Mouse (Mus musculus) stomach, embryonic 14.5 days (tissue): ENCODE measurements at regions not wholly inside any gene's neighbourhood (a gene's known extent, or its start where the extent isn't known, plus 50 kb on each side); places are given as distances from the start of the nearest gene placed in this dataset.

Source experiments
- ATAC-seq: fragments of 200-750 bp; cut with Nextera tagmentation; 2 replicates; pipeline ENCODE4 v1.8.0; 2017; ENCODE audit warnings: low read depth, moderate TSS enrichment; ENCODE audit not compliant: insufficient number of reproducible peaks, insufficient read depth, low FRiP score
- H3K27ac ChIP-seq: fragments of 300-500 bp; sonication (generic); 2 replicates; pipeline ENCODE4 v1.5.1; 2014; ENCODE audit warnings: mild to moderate bottlenecking, low read length, moderate library complexity, mixed read lengths
- H3K27me3 ChIP-seq: fragments of 300-500 bp; sonication (generic); 2 replicates; pipeline ENCODE4 v1.6.1; 2014; ENCODE audit warnings: low read length, control low read depth, mixed read lengths; ENCODE audit not compliant: control insufficient read depth, insufficient read depth
- H3K36me3 ChIP-seq: fragments of 300-500 bp; sonication (generic); 2 replicates; pipeline ENCODE4 v1.6.1; 2014; ENCODE audit warnings: mild to moderate bottlenecking, control low read depth, low read length, moderate library complexity, mixed read lengths; ENCODE audit not compliant: control insufficient read depth, insufficient read depth
- H3K4me1 ChIP-seq: fragments of 300-500 bp; sonication (generic); 2 replicates; pipeline ENCODE4 v1.6.1; 2014; ENCODE audit warnings: low read length, control low read depth, mixed read lengths; ENCODE audit not compliant: control insufficient read depth, insufficient read depth
- H3K4me2 ChIP-seq: fragments of 300-500 bp; sonication (generic); replicated peaks from 2 replicates; pipeline ENCODE4 v1.6.1; 2014; ENCODE audit warnings: low read depth, low read length, control low read depth
- H3K4me3 ChIP-seq: fragments of 300-500 bp; sonication (generic); 2 replicates; pipeline ENCODE4 v1.5.1; 2014; ENCODE audit warnings: low read depth, low read length, control low read depth
- H3K9ac ChIP-seq: fragments of 300-500 bp; sonication (generic); replicated peaks from 2 replicates; pipeline ENCODE4 v1.6.1; 2014; ENCODE audit warnings: low read depth, mild to moderate bottlenecking, control low read depth, low read length, moderate library complexity, mixed read lengths
- H3K9me3 ChIP-seq: fragments of 300-500 bp; sonication (generic); 2 replicates; pipeline ENCODE4 v1.6.1; 2016; ENCODE audit warnings: low read depth, low read length, control low read depth; ENCODE audit not compliant: control insufficient read depth
- WGBS: fragments of 180-500 bp; shearing (Covaris S2); extraction: QIAGEN DNeasy Blood & Tissue Kit; methylation state at CpG from one replicate; pipeline ENCODE4 v1.1.7; 2014; 5-methylcytosine and 5-hydroxymethylcytosine counted together

- no peak overlapping the region for H3K27ac ChIP-seq
- no peak for ATAC-seq
- H3K9ac ChIP-seq, result no peak overlapping the region
- H3K4me2 ChIP-seq, result no peak overlapping the region
- H3K4me1 ChIP-seq, result no peaks in the 10 kb centered on the region
- no peaks in the 10 kb centered on the region for H3K27me3 ChIP-seq
- H3K4me3 ChIP-seq, result no peak overlapping the region
- H3K36me3 ChIP-seq, result no peaks in the 10 kb centered on the region
- H3K9me3 ChIP-seq, result no peaks in the 10 kb centered on the region
Measured at GRCm38 (mm10) chr11:24925135-24925534, 847.3 kb downstream of the Bcl11a start.

GRCm38 (mm10) chr11:24943646-24944045, 865.8 kb downstream of the Bcl11a start:
- Histone ChIP-seq H3K4me3 (no peak overlapping the region), H3K36me3 (no peaks in the 10 kb centered on the region), H3K27me3 (no peaks in the 10 kb centered on the region), H3K9ac (no peak overlapping the region), H3K9me3 (no peaks in the 10 kb centered on the region), H3K4me1 (no peaks in the 10 kb centered on the region), H3K27ac (no peak overlapping the region), H3K4me2 (no peak overlapping the region)
- no peak for ATAC-seq

GRCm38 (mm10) chr11:24951161-24951560, 873.3 kb downstream of the Bcl11a start:
- H3K4me3 ChIP-seq, result no peak overlapping the region
- H3K4me1 ChIP-seq, result no peaks in the 10 kb centered on the region
- no peaks in the 10 kb centered on the region for H3K9me3 ChIP-seq
- ATAC-seq, result no peak
- H3K9ac ChIP-seq, result no peak overlapping the region
- no peaks in the 10 kb centered on the region for H3K27me3 ChIP-seq
- H3K36me3 ChIP-seq, result no peaks in the 10 kb centered on the region
- 75% methylated on average over 1 of the region's 1 CpGs for WGBS
- H3K27ac ChIP-seq, result no peak overlapping the region
- no peak overlapping the region for H3K4me2 ChIP-seq

- 67% methylated on average over 2 of the region's 2 CpGs for WGBS
- ATAC-seq, result no peak
- no peak overlapping the region for H3K4me3 ChIP-seq
- no peaks in the 10 kb centered on the region for H3K27me3 ChIP-seq
- no peak overlapping the region for H3K4me2 ChIP-seq
- no peaks in the 10 kb centered on the region for H3K9me3 ChIP-seq
- no peak overlapping the region for H3K9ac ChIP-seq
- H3K4me1 ChIP-seq, result no peaks in the 10 kb centered on the region
- no peak overlapping the region for H3K27ac ChIP-seq
- no peaks in the 10 kb centered on the region for H3K36me3 ChIP-seq
Measured at GRCm38 (mm10) chr11:24972359-24972758, 894.5 kb downstream of the Bcl11a start.

GRCm38 (mm10) chr11:24980193-24980665, 902.4 kb downstream of the Bcl11a start:
- no peak for ATAC-seq
- Histone ChIP-seq H3K9ac (no peak overlapping the region), H3K36me3 (no peaks in the 10 kb centered on the region), H3K4me3 (no peak overlapping the region), H3K27ac (no peak overlapping the region), H3K9me3 (no peaks in the 10 kb centered on the region), H3K4me2 (no peak overlapping the region), H3K4me1 (no peaks in the 10 kb centered on the region), H3K27me3 (no peaks in the 10 kb centered on the region)
- 61% methylated on average over 9 of the region's 9 CpGs for WGBS

- ATAC-seq, result no peak
- Histone ChIP-seq H3K4me3 (no peak overlapping the region), H3K4me1 (no peaks in the 10 kb centered on the region), H3K36me3 (no peaks in the 10 kb centered on the region), H3K4me2 (no peak overlapping the region), H3K27me3 (no peaks in the 10 kb centered on the region), H3K9ac (no peak overlapping the region), H3K27ac (no peak overlapping the region), H3K9me3 (no peaks in the 10 kb centered on the region)
- WGBS, result 71% methylated on average over 10 of the region's 10 CpGs
Measured at GRCm38 (mm10) chr11:24983060-24983629, 905.3 kb downstream of the Bcl11a start.

- no peaks in the 10 kb centered on the region for H3K9me3 ChIP-seq
- peaks cover 7% of the 10 kb centered on the region; the same call in 1 of the 2 replicates for H3K4me1 ChIP-seq
- H3K4me2 ChIP-seq, result no peak overlapping the region
- no peak overlapping the region for H3K27ac ChIP-seq
- no peak overlapping the region for H3K4me3 ChIP-seq
- no peak for ATAC-seq
- H3K9ac ChIP-seq, result no peak overlapping the region
- no peaks in the 10 kb centered on the region for H3K27me3 ChIP-seq
- H3K36me3 ChIP-seq, result no peaks in the 10 kb centered on the region
- 17% methylated on average over 5 of the region's 5 CpGs for WGBS
Measured at GRCm38 (mm10) chr11:25005491-25005890, 927.6 kb downstream of the Bcl11a start.

GRCm38 (mm10) chr11:25026786-25027185, 948.9 kb downstream of the Bcl11a start:
- no peaks in the 10 kb centered on the region for H3K9me3 ChIP-seq
- no peak overlapping the region for H3K9ac ChIP-seq
- H3K27me3 ChIP-seq, result no peaks in the 10 kb centered on the region
- WGBS, result 63% methylated on average over 4 of the region's 4 CpGs
- no peak overlapping the region for H3K4me3 ChIP-seq
- no peak overlapping the region for H3K4me2 ChIP-seq
- no peaks in the 10 kb centered on the region for H3K4me1 ChIP-seq
- ATAC-seq, result no peak
- no peak overlapping the region for H3K27ac ChIP-seq
- no peaks in the 10 kb centered on the region for H3K36me3 ChIP-seq

GRCm38 (mm10) chr11:25040983-25041382, 963.1 kb downstream of the Bcl11a start:
- H3K4me3 ChIP-seq, result no peak overlapping the region
- H3K9ac ChIP-seq, result no peak overlapping the region
- no peaks in the 10 kb centered on the region for H3K27me3 ChIP-seq
- H3K4me1 ChIP-seq, result no peaks in the 10 kb centered on the region
- no peaks in the 10 kb centered on the region for H3K9me3 ChIP-seq
- no peaks in the 10 kb centered on the region for H3K36me3 ChIP-seq
- H3K4me2 ChIP-seq, result no peak overlapping the region
- 38% methylated on average over 4 of the region's 4 CpGs for WGBS
- no peak for ATAC-seq
- H3K27ac ChIP-seq, result no peak overlapping the region
